Mouse (Mus musculus): ENCODE data around the gene Serpina3a.
"Not testable (repeated sequence)": the region's sequence is repeated elsewhere in the genome, so short reads cannot be mapped to it uniquely, and the experiment has no call there.

Gene Serpina3a

GRCm38 (mm10) chr12:104112333-104112732, at the start of gene Serpina3a:
TSS of gene Serpina3a (plus strand) at chr12:104112724.
- not testable (repeated sequence) for DNase-seq (ENCODE audit: low spot score in 2 of 2)

DNA sequence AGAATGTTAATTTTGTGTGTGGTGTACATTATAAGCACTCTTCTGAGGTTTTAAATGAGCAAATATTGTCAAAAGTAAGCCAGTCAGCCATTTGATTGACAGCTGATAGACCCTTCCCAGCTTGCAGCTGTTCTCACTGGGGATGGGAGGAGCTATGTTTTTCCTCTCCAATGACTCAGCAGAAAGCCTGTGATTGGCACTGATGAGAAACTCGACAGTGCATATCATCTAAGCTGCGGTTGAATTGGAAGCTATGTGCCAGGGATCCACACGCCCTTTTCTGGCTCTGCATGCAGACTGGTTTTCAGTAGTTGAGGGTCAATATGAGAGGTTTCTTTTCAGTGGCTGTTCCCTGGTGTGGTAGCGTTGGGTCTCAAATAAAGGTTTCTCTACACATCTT, 48.0 kb upstream of the Serpina3a start:
- DNase-seq (ENCODE audit: low spot score in 2 of 2), result no peak

DNA sequence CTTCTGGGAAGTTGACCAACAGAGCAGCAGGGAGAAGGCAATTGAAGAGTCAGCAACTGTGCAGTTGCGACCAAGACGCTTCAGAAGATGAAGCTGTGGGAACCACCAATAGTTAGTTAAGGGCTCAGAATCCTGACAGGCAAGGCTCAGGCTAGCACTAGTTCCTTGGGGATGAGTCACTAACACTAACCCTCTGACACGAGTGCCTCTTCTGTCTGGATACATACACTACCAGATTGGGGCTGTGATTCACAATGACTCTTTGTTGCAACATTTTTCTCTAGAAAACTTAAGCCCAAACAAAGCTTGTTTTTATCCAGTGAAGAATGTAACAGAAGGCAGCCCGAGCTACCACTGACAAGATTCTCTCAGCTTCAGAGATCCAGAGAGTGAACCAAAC, 47.5 kb upstream of the Serpina3a start:
- no peak for DNase-seq (ENCODE audit: low spot score in 2 of 2)

DNA sequence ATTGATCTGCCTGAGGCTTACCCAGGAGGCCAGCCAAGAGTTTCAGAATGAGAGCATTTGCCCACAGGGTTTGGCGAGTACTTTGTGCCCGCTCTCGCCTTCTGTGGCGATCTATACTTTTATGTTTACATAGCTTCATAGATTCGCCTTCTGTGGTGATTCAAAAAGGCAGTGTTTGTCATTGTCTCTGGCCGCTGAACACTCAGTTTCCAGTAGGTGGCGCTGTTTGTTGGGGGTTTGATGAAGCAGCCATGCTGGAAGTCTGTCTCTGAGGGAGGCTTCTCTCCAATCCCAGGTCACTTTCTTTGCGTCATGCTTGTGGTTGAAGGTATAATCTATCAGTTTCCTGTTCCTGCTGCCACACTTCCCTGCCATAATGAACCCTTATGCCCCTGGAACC, 46.3 kb upstream of the Serpina3a start:
- no peak for DNase-seq (ENCODE audit: low spot score in 2 of 2)

GRCm38 (mm10) chr12:104067549-104067948, 45.0 kb upstream of the Serpina3a start:
- peak; percentile 34 to 54 for DNase-seq (ENCODE audit: low spot score in 2 of 2)

DNA sequence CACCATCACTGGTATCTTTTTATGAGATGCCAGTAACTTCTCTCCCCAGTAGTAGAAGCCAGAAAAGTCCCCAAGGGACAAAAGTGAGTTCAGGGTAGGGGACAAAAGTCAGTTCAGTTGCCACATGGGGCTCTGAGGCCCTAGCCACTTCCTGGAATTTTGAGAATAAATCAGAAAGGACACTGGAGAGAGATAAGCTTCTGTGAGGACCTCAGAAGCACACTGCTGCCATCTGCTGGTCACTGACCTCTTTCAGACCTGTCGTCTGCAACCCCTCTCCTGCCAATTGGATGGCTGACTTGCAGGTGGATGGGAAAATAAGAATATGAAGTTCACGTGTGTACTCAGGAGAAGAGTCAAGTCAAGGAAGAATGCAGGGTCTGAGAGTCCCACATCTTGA, 42.9 kb upstream of the Serpina3a start:
- peak; percentile 62 to 66 for DNase-seq (ENCODE audit: low spot score in 2 of 2)

DNA sequence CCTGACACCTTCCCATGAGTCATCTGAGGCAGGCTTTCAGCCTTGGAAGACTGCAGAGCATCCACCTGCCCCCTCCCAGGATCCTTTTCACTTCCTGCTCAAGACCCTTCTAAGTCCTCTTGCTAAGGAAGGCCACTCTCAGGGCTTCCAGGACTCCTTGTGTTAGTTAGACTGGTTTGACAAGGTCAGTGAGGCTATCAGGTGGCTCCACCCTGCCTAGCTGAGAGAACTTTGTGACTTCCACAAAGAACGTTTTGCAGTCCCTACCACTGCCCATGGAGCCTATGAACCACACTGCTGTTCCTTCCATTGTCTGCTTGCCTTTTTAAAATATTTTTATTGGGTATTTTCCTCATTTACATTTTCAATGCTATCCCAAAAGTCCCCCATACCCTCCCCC, 40.8 kb upstream of the Serpina3a start:
- no peak for DNase-seq (ENCODE audit: low spot score in 2 of 2)

GRCm38 (mm10) chr12:104072286-104072685, 40.2 kb upstream of the Serpina3a start:
- no peak for DNase-seq (ENCODE audit: low spot score in 2 of 2)

DNA sequence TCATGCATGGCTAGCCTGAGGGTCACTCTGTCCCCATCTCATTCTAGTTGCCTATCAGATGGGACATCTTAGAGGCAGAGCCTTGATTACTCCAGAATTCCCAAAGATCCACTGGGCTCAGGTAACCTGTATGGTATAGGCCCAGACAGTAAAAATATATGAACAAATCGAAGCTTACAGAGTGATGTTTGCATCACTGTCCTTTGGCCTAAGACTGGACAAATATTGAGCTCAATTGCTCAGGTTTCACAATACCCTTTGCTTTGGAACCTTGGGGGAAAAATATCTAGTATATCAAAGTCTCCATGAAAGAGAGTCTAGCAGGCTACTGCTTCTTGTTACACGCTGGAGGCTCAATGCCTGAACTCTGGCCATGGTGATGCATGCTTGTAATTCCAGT, 22.4 kb upstream of the Serpina3a start:
- DNase-seq (ENCODE audit: low spot score in 2 of 2), result no peak

DNA sequence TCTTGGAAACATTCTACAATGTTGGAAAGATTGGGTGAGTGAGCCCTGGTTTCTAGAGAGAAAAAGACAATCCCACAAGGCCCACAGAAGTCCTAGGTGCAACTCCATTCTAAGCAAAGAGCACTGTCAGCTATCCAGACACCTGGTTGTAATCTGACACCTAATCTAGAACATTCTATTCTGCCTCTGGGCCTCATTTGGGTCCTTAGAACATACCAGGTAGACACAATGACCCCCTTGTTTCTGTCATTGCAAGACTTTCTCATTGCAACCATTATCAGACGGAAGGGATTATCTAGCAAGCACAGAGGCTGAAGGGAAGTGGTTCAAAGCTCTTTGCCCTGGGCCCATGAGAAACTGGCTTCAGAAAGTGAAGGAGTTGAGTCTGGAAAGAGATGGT, 21.2 kb upstream of the Serpina3a start:
- DNase-seq (ENCODE audit: low spot score in 2 of 2), result no peak

DNA sequence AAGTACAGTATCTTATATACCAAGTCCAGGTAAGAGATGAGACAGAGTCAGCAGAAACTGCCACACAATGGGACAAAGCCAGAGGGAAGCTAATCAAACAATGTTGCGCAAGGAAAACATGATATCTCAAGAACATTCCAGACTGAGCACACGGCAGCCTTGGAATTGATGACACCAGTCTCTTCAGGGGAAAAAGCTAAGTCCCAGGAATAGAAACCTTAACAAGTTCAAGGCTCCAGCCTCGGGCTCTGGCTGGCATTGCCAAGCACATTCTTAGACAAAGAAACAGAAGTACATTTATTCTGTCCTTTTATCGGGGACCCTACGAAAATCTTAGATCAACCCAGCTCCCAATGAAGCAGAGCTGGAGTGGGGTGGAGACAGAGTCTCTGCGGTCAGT, 11.8 kb upstream of the Serpina3a start, which contains the start of gene Serpina5:
Gene Serpina5, plus strand, starts transcription at position 346 of the 400 bp plus-strand sequence.
- no peak for DNase-seq (ENCODE audit: low spot score in 2 of 2)

- DNase-seq (ENCODE audit: low spot score in 2 of 2), result no peak
These were observed 6.7 kb upstream of the Serpina3a start for GRCm38 (mm10) chr12:104105847-104106246.

DNA sequence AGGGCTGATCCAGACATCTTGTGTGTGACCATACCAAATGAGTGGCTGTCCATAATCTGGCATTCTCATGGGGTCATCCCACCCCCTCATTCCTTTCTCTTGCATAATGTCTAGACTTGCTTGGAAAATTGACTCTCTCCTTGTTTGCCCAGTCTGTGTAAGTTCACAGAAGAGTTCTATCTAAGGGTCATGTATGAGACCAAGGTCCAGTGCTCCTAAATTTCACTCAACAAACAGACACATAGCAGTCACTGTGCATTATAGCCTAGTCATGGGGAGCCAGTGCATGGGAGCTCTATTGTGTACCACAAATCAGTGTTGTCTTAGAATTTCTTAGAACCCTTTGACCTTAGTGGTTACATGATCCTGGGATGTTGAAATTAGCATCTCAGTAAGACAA, 5.6 kb upstream of the Serpina3a start:
- DNase-seq (ENCODE audit: low spot score in 2 of 2), result no peak

DNA sequence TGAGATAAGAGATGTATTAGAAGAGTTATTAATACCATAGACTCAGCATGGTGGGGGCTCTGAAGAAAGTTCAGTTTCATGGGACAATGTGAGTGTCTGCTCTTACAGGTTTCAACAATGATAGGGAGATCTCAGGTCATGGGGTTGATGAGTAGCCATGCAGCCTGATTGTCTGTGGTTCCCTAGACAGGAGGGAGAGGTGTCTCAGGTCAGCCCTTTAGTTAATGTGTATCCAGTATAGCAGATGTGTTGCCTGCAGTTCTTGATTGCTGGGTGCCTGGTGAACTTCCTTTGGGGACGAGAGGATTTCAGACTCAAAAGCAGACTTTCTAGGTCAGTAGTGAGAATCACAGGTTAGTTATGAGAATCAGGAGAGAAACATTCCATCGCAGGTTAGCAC, 4.0 kb upstream of the Serpina3a start:
- no peak for DNase-seq (ENCODE audit: low spot score in 2 of 2)

- DNase-seq (ENCODE audit: low spot score in 2 of 2), result no peak
These were observed 2.5 kb downstream of the Serpina3a start for GRCm38 (mm10) chr12:104114921-104115579.

GRCm38 (mm10) chr12:104123097-104123496, 10.6 kb downstream of the Serpina3a start:
- no peak for DNase-seq (ENCODE audit: low spot score in 2 of 2)

DNA sequence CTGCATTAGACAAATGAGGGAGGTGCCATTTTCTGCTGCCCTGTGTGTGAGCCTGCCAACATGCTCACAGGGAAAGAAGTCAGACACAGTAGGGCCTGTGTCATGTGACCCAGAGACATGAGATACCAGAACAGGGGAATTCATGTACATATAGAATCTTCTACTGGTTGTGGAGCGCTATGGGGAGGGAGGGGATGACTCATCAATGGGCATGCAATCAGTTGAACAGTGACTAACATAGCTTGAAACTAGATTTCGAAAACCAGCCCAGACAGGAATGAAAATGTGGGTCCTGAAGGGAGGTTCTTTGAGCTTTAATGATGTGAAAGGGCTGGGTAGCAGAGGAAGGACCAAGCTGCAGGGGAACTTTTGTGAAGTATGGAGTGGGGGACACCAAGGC, 11.5 kb downstream of the Serpina3a start:
- no peak for DNase-seq (ENCODE audit: low spot score in 2 of 2)

GRCm38 (mm10) chr12:104125021-104125560, 12.6 kb downstream of the Serpina3a start:
- DNase-seq (ENCODE audit: low spot score in 2 of 2), result no peak

GRCm38 (mm10) chr12:104127696-104128095, 15.2 kb downstream of the Serpina3a start, which contains the start of gene Serpina3b:
TSS of gene Serpina3b (plus strand) at chr12:104127996.
- no peak for DNase-seq (ENCODE audit: low spot score in 2 of 2)

- DNase-seq (ENCODE audit: low spot score in 2 of 2), result no peak
These were observed 18.5 kb downstream of the Serpina3a start for GRCm38 (mm10) chr12:104131041-104131440.

GRCm38 (mm10) chr12:104138216-104138615, 25.7 kb downstream of the Serpina3a start:
- no peak for DNase-seq (ENCODE audit: low spot score in 2 of 2)

- no peak for DNase-seq (ENCODE audit: low spot score in 2 of 2)
These were observed 28.1 kb downstream of the Serpina3a start for GRCm38 (mm10) chr12:104140543-104141103.

DNA sequence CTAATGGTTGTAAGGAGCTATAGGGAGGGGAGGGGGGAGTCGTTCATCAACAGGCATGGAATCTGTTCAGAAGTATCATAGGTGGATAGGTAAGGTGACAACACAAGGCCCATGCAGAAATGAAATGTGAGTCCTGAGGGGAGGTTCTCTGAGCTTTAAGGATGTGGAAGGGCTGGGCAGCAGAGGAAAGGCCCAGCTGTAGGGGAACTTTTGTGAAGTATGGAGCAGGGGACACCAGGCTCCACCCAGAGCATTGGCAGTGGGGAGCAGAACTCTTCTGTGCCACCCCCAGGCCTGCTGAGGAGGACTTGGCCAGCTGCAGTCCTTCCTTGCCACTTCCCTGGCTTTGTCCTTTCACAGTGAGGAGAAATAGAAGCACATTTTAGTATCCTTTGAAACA, 29.0 kb downstream of the Serpina3a start:
- no peak for DNase-seq (ENCODE audit: low spot score in 2 of 2)
